Mouse (Mus musculus) 3T3-L1 (cell line): ENCODE results near the gene Spef2.
"Not testable (repeated sequence)": the region's sequence is repeated elsewhere in the genome, so short reads cannot be mapped to it uniquely, and the experiment has no call there.

Source experiments
- DNase-seq: peaks from one replicate; pipeline ENCODE4 v3.0.0-alpha.2; 2015; ENCODE audit warnings: low read depth, low spot score

Gene Spef2

GRCm38 (mm10) chr15:9748359-9749102 is at the start of gene Spef2:
Spef2 (minus strand) TSS chr15:9748868.
- DNase-seq = no peak

GRCm38 (mm10) chr15:9794131-9794530 is 45.5 kb upstream of the Spef2 start:
- DNase-seq = no peak

- no peak for DNase-seq
Observed at GRCm38 (mm10) chr15:9788245-9789030, 39.8 kb upstream of the Spef2 start.

- DNase-seq = not testable (repeated sequence)
Observed at GRCm38 (mm10) chr15:9774222-9775142, 25.8 kb upstream of the Spef2 start.

- no peak for DNase-seq
Observed at GRCm38 (mm10) chr15:9768184-9768918, 19.7 kb upstream of the Spef2 start.

GRCm38 (mm10) chr15:9767034-9767433 is 18.4 kb upstream of the Spef2 start:
- DNase-seq = no peak

GRCm38 (mm10) chr15:9750966-9751365 is 2.3 kb upstream of the Spef2 start:
- no peak for DNase-seq

- no peak for DNase-seq
Observed at GRCm38 (mm10) chr15:9747410-9748104, 1.1 kb downstream of the Spef2 start.

GRCm38 (mm10) chr15:9742172-9742571 is 6.5 kb downstream of the Spef2 start:
- no peak for DNase-seq

- DNase-seq = no peak
Observed at GRCm38 (mm10) chr15:9714574-9715458, 33.9 kb downstream of the Spef2 start.

- no peak for DNase-seq
Observed at GRCm38 (mm10) chr15:9713707-9714106, 35.0 kb downstream of the Spef2 start.

- DNase-seq = no peak
Observed at GRCm38 (mm10) chr15:9710330-9710729, 38.3 kb downstream of the Spef2 start.

- DNase-seq = no peak
Observed at GRCm38 (mm10) chr15:9705830-9706450, 42.7 kb downstream of the Spef2 start.

- no peak for DNase-seq
Observed at GRCm38 (mm10) chr15:9701845-9702244, 46.8 kb downstream of the Spef2 start.

GRCm38 (mm10) chr15:9691721-9692120 is 56.9 kb downstream of the Spef2 start:
- DNase-seq = no peak

GRCm38 (mm10) chr15:9690845-9691244 is 57.8 kb downstream of the Spef2 start:
- DNase-seq = no peak

- no peak for DNase-seq
Observed at GRCm38 (mm10) chr15:9690436-9690835, 58.2 kb downstream of the Spef2 start.

GRCm38 (mm10) chr15:9683485-9683884 is 65.2 kb downstream of the Spef2 start:
- DNase-seq = no peak
